Mouse (Mus musculus): Measurements from ENCODE around the gene Tex10.

The Tex10 gene

DNA sequence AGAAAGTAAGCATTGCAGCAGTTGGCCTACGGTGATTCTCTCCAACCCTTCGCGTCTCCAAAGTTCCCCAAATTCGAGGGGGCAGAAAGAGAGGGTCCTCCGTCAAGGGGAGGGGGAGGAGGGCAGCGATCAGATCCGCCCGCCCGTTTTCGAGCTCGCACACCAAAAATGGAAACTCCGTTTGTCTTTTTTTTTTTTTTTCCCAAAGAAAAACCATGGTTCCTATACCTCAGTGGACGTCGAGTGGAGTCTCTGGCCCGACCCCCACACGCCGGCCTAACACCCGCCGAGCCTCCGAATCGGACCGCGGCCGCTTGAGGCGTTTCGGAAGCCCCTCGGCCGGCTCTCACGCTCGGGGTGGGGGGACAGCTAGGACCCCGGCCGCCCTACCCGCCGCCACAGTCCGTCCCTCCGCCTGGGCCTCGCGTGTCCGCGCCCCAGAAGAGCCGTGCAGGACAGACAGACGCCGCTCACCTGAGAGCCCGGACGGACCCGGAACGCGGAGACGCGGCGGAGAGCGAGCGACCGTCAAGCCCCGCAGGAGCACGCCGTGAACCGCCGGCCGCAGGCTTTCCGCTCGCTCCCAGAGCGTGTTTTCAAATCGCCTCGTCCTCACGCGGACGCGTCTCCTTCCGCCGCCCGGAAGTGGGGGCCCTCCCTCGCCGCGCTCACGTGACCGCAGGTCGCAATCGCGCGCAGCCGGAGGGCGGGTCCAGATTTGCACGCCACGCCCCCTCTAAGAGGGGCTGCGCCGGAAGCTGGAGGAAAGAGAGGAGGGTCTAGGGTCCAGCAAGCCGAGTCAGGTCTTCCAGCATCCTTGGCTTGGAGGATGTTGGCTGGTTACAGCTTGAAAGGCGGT lies at the start of gene Tex10:
TSS of gene Tex10 (minus strand) at position 668 of the 859 bp plus-strand sequence.
- peak; percentile 98 for DNase-seq (ENCODE audit: low read depth, low spot score)

DNA sequence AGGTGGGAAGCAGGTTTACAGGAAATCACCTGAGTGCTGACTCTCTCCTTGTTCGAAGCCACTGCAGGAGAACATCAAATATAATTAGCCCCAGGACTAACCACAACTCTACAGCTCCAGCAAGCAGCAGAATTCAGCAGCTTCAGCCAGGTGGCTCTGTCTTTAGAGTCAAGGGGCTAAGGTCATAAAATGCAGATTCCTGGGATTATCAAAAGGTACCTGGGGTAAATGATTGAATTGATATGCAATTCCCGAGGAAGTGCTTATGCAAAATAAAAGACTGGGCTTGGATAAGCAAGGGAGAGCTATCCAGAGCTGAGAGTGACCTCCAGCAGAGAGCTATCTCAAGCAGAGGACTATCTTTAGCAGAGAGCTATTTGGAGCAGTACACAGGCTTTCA lies 37.6 kb upstream of the Tex10 start:
- peak; percentile 70 for DNase-seq (ENCODE audit: low read depth, low spot score)

DNA sequence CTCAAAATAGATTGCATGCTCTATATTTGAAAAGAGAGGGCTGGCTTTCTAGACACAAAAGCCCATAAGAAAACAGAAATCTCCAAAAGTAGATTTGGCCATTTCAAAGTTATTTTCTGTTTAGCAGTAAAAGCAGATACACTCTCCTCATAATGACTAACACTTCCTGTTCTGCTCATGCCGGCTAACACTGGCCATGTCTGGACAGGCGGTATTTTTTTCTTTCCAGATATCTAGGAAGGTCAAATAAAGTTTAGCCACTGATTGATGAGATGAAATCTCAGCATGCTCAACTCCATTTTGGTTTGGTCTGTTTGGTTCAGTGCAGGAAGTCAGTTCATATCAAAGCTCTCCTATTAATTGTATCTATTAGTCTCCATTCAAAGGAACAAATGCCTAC lies 19.3 kb upstream of the Tex10 start:
- no peak for DNase-seq (ENCODE audit: low read depth, low spot score)

DNA sequence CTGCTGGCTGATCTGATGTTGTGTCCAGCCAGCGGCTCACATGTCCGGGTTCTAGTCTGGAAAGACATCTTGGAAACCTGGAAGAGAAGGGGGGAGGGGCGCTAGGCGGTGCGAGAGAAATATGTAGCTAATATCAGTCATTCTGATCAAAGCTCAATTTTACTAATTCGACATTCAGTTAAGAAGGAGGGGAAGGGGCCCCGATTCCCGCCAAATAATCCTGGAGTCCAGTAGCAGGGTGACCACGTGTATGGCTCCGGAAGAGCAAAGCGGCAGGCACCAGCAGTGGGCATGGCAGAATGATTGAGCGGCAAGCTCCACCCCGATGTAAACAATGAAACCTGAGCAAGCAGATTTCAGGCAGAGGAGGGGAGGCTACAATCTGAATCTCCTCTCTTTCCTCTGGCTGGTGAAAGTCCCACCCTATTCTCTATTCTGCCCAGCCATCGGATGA lies 18.1 kb upstream of the Tex10 start:
- peak; percentile 59 for DNase-seq (ENCODE audit: low read depth, low spot score)

DNA sequence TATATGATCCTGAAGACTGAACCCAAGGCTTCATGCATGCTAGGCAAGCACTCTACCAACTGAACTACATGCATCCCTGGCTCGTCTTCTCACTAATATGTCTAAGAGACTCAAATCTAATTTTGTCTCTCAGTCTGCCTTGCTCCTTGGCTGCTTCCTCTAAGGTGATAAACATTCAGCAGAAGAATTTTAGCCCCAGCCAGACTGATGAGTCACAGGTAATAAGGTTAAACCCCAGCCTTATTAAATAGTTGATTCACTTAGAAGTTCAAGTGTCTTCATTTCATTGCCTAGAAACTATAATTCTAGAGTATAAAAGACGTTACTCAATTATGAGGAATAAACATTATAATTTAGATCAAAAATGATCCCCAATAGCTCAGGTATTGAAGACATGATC lies 15.7 kb upstream of the Tex10 start:
- DNase-seq (ENCODE audit: low read depth, low spot score): no peak

DNA sequence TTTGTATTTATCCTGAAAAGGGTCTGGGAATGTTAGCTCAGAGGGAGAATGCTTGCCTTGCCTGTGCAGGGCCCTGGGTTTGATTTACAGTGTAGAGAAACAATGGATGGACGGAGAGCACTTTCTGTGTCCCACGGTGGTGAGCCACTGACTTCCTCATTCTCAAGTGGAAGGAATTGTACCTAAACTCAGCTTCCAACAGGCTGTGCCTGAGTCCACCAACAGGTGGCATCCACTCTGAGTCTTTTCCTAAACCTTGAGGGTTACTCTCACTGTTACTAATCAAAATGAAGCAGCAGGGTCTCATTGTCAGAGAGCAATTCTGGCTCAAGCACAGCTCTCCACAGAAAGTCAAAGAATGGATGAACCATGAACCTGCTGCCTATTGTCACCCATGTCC lies 8.0 kb upstream of the Tex10 start:
- peak; percentile 89 for DNase-seq (ENCODE audit: low read depth, low spot score)

DNA sequence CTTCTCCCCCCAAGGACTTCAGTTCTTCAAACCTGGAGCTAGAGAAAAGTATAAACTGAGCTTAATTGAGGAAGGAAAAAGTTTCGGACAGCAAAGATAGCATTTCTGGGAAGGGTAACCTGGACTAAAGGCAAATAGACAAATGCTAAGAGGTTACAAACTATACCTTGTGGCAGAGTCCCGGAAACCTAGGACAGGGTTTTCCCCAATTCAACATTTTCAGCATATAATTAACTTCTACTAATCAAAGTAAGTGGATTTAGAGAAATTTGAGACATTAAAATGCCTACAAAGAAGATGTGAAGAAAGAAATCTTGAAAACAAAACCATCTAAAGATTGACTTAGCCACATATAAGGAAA lies 372 bp upstream of the Tex10 start:
- DNase-seq (ENCODE audit: low read depth, low spot score): no peak

DNA sequence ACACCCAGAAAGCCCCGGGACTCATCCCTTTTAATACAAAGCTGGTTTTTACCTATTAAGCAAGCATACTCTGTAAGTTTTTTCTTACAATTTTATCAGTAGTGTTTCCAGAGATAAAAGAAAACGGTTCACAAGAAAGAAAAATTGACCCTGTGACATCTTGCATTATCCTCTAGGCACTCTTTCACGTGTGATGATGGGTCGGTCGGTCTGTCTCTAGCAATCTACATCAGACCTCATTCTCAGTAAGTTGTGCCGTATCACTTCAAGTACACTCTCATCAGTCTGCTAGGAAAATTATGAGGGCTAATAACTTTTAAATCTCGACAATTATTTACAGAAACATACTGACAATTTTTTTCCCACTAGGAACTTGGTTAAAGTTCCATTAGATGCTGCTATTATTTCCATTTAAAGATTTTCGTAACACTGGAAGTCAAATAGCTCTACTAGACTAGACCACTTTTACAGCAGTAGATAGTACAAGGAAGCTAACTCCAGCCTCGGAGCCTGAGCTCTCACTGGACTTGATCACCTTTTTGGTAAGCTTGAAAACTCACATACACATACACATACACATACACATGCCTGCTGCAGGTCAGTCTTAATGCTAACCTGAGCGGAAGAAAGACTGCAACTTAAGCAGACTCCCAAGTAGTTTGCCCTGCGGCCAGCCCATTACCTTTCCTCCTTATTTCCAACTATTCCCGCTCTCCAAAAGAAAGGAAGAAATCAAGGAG lies 1.0 kb downstream of the Tex10 start:
- no peak for DNase-seq (ENCODE audit: low read depth, low spot score)

DNA sequence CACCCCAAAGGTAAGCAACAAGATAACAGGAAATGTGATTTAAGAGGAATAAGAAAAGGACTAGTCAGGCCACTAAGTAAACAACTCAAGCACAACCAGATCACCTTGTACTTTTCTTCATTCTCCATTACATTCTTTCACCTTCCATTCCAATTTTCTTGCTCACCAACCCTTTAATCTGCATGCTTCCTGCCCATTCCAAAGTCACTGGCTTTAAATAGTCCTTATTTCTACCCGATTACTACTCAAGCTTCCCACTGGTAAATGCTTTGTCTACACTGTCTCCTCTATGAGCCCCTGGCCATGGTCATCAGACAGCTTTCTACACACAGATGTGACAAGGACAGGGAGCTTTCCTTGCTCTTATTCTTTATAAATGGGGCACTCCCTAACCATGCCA lies 2.3 kb downstream of the Tex10 start:
- DNase-seq (ENCODE audit: low read depth, low spot score): no peak

DNA sequence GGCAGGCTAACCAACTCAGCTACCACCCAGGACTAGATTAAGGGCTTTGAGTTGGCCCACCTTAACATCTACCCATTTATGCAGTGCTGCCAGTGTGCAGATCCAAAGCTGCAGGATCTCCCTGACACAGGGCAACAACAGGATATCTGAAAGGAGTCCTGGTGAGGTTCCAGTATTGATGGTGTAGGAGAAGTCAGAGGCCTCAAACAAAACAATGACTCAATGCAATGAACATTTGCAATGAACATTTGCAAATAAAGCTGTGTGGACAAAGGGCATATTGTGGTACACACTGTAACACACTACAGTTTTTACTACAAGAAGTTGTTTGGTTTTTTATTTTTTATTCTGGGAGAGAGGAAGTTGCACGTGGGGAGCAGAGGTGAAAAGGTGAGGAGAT lies 12.2 kb downstream of the Tex10 start:
- DNase-seq (ENCODE audit: low read depth, low spot score): no peak

DNA sequence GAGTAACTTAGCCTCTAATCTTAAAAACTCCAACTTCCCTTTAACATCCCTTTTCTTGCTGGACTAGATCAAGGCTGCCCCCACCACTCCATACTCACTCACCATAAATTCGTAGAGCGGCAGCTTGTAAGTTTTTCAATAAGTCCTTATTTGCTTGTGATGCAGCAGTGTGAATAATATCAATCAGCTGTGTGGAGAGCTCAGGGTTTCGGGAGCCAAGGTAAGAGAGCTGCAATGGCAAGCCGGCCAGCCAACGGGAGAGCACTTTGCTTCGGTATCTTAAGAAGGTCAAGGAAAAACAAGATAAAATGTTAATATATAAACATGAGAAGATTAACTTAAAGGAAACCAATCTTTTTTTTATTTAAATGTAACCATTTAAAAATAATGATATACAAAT lies 14.8 kb downstream of the Tex10 start:
- no peak for DNase-seq (ENCODE audit: low read depth, low spot score)

DNA sequence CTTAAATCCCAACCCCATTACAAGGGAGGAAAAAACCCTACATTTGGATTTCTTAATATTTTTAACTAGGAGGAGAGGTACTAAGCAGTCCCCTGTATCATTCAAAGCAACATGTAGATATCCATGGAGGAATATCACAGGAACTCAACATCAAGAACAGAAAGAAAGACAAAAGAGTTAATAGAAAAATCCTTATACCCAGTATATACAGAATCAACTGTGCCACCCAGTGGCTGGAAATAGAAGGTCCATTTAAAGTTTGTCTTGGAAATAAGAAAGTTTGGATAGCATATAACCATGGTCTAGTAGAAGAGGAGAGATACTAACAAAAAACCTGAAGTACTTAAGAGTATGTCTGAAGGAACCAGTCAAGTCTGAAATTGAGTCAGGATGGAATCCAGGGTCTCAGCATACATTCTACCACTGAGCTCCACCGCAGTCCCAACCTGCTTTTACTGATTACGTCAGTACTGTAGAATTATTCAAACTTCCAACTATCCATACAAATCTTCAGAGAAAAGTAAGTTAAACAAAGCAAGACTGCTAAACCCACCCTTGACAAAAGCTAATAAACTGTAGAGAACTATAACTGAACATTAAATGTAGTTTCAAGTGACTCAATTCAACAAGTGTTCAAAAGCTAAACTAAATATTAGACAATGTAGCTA lies 19.0 kb downstream of the Tex10 start:
- DNase-seq (ENCODE audit: low read depth, low spot score): peak; percentile 19

DNA sequence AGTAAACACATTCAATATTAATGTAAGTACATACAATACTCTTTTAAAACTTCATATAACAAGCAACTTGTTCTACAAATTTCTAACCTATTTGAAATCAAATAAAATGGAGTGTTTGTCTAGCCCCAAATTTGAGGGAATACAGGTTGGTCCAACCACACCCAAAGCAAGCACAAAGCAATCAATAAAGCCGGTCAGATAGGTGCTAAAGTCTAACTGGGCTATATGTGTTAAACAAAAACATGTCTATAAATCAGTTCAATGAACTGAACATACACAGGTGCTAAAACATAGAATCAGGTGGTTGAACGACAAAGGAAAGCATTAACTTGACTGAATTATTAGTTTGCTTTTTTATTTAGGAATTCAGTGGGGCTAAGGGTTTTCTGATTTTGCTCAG lies 45.2 kb downstream of the Tex10 start:
- no peak for DNase-seq (ENCODE audit: low read depth, low spot score)

DNA sequence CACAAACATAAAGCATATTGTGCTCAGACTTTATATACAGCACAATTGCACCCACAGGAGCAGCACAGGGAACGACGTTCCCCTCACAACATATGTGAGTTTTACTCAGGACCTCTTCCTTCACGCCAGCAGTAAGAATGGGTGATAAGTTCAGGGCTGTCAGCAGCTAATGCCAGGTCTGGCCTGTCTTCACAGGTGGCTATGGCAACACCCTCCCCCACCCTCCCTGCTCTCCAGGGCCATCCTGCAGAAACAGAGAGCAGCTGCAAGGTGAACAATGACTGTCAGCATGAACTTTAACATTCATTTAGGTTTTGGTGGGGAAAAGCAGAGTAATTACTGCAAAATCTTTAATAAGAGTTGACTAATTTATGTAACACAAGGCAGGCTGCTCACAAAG lies 45.8 kb downstream of the Tex10 start:
- DNase-seq (ENCODE audit: low read depth, low spot score): no peak

DNA sequence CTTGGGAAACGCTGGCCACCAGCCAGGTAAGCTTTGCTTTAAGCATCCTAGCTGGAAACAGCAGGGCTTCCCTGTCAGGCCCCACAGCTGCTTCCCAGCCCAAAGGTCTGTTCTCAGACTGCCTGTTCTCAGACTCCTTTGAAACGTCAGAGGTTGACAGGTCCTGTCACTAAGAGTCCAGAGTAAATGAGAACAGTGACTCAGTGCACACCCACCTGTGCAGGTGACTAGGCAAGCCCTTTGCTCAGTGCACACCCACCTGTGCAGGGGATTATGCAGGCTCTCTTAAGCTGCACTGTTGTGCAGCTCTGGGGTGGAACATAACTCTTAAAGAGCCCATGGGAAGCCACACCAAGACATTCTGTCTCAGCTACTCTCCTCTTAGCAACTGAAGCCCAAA lies 49.5 kb downstream of the Tex10 start:
- DNase-seq (ENCODE audit: low read depth, low spot score): no peak

DNA sequence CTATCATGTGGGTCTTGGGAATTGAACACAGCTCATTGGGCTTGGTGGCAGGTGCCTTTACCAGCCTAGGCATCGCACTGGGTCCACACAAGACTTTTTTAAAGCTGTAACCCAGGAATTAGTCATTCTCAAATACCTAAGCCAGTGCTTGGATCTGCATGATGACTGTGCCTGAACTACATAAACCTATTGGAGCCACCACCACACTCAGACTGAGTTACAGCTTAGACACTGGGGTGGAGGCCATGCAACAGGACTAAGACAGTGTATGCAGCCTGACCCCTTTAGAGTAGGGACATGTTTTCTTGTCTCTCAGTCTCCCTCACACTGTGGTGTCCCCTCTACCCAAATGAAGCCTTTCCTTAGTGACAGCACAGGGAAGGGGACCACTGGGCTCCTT lies 50.6 kb downstream of the Tex10 start:
- no peak for DNase-seq (ENCODE audit: low read depth, low spot score)

DNA sequence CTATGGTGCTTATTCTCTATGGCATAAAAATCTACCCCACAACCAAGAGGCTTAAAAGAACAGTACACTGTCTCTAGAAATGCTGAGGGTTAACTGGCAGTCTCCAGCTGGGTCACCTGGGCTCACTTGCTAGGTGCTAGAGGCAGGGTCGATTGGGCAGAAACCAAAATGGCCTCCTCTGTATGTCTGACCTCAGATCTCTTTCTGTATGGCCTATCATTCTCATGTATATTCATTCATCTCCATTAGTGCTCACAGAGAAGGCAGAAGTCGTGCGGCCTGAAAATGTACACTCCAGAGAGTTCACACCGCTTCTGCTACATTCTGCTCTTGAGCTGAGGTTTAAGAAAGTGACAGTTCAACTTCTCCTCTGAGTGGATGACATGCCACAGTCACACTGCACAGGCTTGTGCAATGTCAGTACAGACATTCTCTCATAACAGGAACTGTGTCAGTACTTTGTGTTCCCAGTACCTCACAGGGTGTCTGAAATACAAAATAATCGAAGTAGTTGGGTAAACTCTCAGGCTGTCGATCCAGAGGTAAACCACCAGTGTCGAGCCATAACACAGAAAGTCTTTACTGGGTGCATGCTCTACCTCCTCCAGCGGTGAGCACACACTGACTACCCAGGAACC lies 54.3 kb downstream of the Tex10 start:
- no peak for DNase-seq (ENCODE audit: low read depth, low spot score)

DNA sequence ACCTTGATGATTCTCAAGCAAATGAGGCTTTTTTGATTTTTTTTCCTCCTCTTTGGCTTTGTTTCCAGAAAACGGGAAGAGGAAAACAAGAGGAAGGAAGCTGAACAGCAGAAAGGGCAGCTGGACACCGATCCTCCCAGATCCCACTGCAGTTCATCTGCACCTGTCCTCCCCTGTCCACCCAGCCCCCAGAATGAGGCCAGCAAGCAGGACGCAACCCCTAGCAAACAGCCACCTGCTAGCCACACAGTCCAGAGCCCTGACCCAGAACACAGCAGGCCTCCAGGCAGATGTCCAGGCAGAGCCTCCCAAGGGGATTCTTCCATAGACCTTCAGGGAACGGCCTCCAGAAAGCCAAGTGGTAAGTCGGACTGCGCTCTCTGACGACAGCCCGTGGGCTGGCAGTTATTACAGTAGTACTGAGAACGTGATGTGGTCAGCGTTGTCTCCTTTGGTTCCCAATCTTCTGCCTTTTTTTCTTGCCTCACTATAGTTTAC lies 57.4 kb downstream of the Tex10 start:
- DNase-seq (ENCODE audit: low read depth, low spot score): no peak

DNA sequence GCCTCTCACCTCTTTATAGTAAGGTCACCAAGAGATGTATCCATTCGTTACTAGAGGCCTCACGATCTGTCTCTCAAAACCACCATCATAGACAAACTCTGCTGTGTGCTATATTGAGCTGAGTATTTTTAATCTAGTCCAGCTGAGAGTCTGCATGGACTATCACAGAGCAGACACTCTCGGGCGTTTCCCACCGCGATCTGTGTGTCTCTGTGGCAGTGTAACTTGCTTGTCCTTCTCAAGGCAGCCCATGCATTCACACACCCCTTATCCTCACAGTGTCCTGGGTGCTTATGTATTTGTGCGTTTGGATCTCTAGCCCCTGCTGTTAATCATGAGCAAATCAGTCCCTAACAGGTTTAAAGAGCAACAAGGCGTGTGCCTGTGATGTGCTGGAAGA lies 59.8 kb downstream of the Tex10 start:
- no peak for DNase-seq (ENCODE audit: low read depth, low spot score)

DNA sequence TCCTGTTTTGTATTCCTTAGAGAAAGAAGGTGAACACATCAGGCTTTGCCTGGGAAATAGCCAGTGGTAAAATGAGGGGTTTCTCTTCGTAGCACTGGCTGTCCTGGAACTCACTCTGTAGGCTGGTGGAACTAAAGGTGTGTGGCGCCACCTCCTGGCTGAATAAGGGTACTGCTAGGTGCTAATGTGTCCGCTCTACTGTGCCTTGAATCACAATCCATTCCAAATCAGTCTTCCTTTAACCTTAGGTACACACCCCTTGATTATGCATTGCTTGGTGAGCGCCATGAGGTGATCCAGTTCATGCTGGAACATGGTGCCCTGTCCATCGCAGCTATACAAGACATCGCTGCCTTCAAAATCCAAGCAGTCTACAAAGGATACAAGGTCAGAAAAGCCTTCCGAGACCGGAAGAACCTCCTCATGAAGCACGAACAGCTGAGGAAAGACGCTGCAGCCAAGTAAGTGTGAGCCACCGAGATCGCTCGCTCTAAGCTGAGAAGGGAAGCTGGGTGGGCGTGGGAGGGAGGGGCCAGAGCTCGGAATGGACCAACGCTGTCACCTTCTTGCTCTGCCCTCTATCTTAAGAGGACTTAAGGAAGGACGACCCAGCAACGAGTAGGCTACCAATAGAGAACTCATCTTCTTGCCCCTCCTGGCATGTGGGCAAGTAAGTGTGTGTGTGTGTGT lies 65.8 kb downstream of the Tex10 start:
- peak; percentile 91 for DNase-seq (ENCODE audit: low read depth, low spot score)
